Mouse (Mus musculus) lung, adult 2 months (tissue): ENCODE measurements around the gene Zfp986.
"Not testable (repeated sequence)": the region's sequence is repeated elsewhere in the genome, so short reads cannot be mapped to it uniquely, and the experiment has no call there.

Experiments used
- CTCF ChIP-seq: fragments of 200-500 bp; IDR thresholded peaks from 2 replicates; pipeline ENCODE4 v1.5.1; 2011; ENCODE audit warnings: mild to moderate bottlenecking, low read length, control low read depth; ENCODE audit not compliant: insufficient read depth
- POLR2A ChIP-seq: fragments of 200-500 bp; IDR thresholded peaks from 2 replicates; pipeline ENCODE4 v1.6.1; 2011; ENCODE audit warnings: low read depth, mild to moderate bottlenecking, control low read depth, low read length, borderline replicate concordance; ENCODE audit errors: extremely low read depth

DNA sequence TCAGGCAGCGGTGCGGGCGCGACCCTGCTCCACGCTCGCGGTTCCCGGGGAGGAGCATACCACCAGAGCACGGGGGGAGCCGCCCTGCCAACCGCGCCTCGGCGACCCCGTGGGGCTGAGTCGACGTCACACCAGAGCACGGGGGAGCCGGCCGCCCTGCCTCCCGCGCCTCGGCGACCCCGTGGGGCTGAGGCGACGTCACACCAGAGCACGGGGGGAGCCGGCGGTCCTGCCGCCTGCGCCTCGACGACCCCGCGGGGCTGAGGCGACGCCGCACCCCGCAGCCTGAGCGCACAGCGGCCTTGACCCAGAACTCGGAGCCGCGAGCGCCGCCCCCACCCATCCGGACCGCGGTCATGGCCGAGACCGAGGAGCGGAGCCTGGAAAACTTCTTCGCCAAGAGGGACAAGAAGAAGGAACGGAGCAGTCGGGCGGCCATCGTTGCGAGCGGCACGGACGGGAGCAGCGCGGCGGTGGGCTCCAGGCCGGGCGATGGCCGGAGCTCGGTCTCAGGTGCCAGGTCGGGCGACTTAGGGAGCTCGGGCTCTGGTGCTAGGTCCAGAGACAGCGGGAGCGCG lies 31.6 kb upstream of the Zfp986 start:
- not testable (repeated sequence) for TF ChIP-seq CTCF, POLR2A
